Mouse (Mus musculus): ENCODE measurements around the gene Snd1.

Gene Snd1

DNA sequence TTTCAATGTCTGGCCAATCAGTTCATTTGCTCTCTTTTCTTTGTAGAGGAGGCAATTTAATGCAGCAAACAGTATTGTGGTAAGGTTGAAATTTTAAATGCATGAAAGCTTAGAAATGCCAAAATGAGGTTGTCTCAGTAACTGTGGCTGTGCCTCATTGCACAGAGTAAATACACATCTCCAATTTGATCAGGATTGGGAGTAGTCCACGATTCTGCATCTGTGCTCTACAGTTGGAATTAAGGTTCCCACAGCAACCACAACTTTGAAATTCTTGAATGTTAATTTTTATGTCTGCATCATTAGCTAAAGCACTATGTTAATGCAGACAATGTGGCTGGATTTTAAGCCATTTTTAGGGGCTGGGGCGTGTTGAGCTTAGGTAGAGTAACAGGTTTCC lies 72.0 kb downstream of the Snd1 start:
- no peak for DNase-seq (ENCODE audit: low spot score)

DNA sequence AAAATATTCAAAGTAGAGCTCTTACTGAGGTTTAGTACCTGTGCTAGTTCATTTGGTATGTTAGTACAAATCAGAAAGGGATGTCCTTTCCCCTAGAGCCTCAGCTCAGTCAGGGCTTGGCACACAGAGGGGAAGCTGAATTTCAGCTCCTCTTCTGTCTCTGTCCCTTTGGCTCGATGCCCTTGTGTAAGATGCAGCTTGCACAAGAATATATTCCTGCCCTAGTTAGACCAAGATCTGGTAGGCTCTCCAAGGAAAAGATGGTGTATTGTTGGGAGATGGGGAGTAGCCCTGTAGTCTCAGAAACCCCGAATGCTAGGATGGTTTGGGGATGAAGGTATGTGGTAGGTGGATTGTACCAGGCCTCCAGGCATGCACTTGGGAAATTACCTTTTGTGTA lies 74.4 kb downstream of the Snd1 start:
- no peak for DNase-seq (ENCODE audit: low spot score)

GRCm38 (mm10) chr6:28550255-28551004 lies 75.5 kb downstream of the Snd1 start:
- no peak for DNase-seq (ENCODE audit: low spot score)

DNA sequence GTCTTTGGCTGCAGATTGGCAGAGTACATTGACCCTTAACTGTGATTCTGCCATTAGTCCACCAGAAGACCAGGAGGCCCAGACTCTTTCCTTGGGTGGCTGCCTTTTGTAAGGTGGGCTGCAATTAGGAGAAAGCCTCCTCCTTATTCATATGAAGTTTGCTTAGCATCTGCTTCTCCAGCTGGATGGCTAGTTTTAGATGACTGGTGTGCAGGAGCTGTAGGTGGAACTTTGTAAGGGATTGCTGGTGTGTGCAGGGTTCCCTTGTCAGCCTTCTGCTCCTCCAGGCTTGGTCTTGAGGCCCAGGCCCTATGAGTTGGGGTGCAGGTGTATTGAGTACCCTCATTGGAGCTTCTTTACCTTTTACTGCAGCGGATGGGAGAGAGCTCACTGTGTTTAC lies 79.5 kb downstream of the Snd1 start:
- no peak for DNase-seq (ENCODE audit: low spot score)

GRCm38 (mm10) chr6:28555002-28555401 lies 80.1 kb downstream of the Snd1 start:
- no peak for DNase-seq (ENCODE audit: low spot score)

- no peak for DNase-seq (ENCODE audit: low spot score)
These were observed 80.5 kb downstream of the Snd1 start for GRCm38 (mm10) chr6:28555428-28555827.

DNA sequence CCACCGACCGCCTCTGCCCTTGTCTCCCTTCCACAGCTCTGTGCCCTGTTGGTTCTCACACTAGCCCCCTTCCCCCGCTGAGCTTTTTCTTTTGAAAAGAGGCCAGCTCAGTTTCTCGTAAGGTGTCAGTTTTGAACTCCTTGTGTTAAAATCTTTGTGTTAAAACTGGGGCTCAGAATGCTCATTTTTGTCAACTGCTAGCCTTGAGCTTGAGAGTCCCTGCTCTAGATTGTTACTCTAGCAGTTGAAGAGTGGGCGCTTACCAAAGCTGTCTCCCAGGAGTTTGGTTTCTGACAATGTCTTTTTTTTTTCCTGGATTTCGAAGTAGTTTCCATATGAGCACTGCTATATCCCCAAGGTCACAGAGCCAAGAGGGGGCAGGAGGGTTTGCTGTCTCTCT lies 82.8 kb downstream of the Snd1 start:
- no peak for DNase-seq (ENCODE audit: low spot score)

DNA sequence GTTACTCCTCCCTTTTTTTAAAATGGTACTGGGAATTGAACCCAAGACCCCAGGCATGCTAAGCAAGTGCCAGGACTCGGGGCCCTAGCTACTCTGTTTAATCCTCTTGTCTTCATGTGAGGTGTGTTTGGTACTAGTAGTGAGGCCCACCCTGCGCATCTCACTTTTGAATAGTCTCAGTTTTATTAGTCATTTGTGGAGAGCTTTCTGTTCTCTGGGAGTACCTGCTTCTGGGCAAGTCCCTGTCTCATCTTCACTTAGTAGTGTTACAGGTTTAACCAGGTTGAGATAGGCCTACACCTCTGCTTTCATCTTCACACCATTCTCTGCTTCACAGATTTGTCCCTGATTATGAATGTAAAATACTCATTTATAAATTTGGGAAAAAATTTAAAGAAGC lies 84.5 kb downstream of the Snd1 start:
- no peak for DNase-seq (ENCODE audit: low spot score)

DNA sequence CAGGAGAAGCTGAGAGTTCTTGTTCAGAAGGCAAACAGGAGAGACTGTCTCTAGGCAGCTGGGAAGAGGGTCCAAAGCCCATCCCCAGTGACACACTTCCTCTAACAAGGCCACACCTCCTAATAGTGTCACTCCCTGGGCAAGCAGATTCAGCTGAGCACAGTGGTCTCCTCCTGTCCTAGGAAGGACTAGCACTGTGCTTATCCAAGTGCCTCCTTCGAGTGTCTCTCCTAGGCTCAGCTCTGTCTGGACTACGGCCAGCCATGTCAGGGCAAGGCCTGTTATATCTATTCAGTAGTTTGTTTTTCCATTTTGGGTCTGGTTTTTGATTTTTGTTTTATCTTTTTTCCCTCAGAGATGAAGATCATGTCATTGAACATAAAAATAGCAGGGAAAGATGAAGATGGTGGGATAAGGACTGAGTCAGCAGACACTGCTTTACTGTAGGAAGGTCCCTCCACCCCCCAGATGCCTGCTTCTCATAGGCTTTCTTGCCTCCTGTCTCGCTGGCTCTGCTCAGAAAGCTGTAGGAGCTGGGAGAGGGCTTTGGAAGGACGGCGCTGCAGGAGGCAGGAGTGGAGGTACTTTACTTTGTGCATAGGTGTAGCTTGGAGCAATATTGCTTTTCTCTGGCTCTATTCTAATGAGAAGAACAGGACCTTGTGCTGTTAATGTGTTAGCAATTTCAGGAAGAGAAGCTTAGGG lies 86.5 kb downstream of the Snd1 start:
- no peak for DNase-seq (ENCODE audit: low spot score)

DNA sequence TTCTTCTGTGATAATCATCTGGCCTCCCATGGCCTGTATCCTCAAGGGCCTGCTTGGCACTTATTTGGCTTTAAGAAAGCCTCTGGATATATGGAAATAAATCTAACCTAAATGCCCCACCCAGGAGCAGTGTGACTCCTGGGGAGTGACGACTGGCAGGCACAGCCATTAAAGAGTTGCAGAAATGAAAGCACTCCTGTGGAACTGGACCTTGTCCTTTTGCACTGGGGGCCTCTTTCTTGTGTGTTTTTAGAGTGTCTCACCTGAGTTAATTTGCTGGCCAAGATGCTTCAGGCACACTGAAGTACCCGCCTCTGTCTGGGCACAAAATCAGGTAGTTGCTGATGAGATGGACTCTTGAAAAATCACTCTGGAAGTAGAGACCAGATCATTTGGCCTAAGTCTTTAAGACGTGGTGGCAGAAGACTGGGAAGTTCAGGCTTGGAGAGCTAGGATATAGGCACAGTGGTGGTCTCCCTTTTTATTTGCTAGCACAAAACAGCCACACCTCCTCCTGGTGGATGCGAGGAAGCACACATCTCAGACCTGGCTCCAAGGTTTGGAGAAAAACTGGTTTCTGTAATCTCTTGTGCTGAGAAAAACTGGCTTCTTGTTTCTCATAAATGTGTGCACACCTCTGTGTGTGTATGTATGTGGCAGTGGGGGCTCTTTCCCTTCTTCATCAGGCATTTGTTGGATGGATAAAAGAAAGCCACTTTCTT lies 87.5 kb downstream of the Snd1 start:
- DNase-seq (ENCODE audit: low spot score): no peak

DNA sequence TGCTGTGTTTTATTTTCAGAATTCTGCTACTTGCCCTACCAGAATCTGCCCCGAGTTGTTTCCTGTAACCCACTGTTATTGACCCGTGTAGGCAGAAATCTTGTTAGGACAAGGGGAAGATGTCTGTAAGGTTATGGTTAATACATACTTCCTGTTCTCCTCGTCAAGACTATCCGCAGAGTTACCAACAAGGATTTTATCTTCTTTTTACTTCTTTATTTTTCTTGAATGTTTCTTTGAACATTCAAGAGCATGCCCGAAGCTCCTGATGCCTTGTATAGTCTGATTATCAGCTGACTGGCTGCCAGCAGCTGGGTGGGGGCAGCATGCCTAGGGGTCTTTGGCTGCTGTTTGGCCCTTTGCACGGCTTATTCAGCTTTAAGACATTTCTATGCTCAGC lies 93.0 kb downstream of the Snd1 start:
- no peak for DNase-seq (ENCODE audit: low spot score)

- DNase-seq (ENCODE audit: low spot score): no peak
These were observed 97.0 kb downstream of the Snd1 start for GRCm38 (mm10) chr6:28571946-28572345.

- DNase-seq (ENCODE audit: low spot score): no peak
These were observed 98.2 kb downstream of the Snd1 start for GRCm38 (mm10) chr6:28572991-28573759.

DNA sequence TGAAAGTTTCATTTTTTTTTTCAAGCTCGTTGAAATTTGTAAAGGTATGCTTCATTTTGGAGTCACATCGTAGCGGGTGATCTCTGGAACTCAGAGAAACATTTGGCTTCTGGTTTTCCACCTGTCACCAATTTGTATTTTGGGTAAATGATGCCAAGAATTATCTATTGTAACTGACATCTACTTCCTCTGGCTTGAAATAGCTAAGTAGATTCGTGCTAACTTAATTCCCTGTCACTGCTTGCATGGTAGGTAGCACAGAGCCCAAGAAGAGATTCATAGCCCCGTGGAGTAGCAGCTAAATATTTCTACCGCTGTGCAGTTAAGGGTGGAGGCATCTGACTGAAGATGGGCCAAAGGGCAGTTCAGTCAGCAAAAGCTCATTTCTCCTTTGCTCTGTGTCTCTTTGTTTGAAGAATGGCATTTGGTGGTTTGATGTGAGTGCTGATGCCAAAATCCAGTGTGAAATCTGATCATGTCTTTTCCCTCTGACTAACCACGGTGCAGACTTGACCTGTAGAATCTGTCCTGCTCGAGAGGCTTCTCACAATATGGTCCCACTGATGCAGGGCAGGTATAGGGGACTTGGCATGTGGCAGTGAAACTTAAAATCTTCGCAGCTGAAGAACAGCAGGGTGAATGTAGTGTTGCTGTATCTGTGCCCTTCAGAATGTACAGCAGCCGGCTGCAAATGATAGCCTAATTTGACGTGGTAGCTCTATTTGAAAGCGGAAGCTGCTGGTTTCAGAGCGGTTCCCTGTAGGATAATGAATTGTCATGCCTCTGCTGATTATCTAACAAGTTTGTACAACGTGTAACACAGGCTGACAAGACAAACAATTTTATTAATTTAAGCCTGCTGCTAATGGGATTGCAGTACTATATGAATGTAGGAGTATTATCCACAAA lies 101.7 kb downstream of the Snd1 start:
- no peak for DNase-seq (ENCODE audit: low spot score)

DNA sequence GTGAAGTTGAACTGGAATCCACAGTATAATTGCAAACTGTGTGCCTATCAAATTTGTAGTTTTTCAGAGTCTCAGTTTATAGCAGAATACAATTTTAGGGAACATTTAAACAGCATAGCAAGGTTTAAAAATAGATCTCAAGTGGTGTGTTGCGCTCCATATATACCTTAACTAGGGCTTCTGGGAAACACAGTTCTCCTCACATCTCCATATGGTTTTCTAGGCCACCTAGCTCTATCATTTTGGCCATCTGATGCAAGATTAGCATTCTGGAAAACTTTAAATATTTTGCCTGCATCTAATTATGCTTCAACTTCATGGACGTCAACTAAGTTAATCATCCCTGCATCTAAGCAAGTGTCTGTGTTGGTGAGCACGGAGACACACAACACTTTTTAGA lies 107.9 kb downstream of the Snd1 start:
- DNase-seq (ENCODE audit: low spot score): no peak

DNA sequence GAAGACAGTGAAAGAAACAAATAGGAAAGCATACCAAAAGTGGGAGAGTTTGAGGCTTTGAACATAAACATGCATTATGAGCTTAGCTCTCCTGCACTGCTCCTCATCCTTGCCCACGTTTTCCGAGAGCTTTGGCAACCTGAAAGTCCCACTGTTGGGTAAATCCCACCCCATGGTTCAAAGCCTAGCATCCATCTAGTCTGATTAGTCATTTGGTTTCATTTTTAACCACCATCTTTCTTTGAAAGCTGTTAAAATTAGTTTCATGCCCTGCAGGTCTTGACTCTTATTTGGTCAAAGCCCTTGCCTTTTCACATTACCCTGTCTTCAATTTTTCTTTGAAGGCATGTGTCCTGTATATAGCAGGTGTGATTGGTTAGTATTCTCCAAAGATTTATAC lies 108.5 kb downstream of the Snd1 start:
- no peak for DNase-seq (ENCODE audit: low spot score)

- DNase-seq (ENCODE audit: low spot score): no peak
These were observed 111.9 kb downstream of the Snd1 start for GRCm38 (mm10) chr6:28586806-28587205.

DNA sequence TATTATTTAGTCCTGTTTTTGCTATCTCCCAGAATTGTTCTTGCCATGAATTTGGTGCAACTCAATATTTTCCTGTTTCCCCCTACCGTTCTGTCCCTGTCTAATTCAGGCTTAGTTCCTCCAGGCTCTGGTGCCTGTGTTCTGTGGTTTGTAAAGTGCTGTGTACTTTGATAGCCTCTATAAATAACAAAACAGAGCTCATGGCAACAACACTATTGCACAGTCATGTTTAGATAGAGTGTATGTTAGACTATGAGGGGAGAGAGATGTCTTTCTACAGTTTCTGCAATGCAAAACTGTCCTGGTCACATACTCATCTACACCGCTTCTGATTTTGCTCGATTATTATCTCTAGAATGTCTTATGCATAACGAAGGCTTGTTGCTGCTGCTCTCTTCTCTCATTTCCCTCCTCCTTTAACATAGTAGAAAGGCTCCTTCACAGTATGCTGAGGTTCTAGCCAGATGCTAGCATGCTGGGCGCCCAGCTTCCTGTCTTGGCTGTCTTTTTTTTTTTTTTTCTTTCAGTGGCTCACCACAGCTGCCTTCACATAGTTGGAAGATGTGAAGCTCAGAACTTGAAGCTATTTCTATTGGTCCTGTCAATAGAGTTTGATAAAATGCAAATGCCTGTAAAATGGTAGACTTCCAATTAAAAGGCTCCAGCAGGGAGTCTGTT lies 113.7 kb downstream of the Snd1 start:
- no peak for DNase-seq (ENCODE audit: low spot score)

GRCm38 (mm10) chr6:28592323-28592893 lies 117.5 kb downstream of the Snd1 start:
- DNase-seq (ENCODE audit: low spot score): no peak

DNA sequence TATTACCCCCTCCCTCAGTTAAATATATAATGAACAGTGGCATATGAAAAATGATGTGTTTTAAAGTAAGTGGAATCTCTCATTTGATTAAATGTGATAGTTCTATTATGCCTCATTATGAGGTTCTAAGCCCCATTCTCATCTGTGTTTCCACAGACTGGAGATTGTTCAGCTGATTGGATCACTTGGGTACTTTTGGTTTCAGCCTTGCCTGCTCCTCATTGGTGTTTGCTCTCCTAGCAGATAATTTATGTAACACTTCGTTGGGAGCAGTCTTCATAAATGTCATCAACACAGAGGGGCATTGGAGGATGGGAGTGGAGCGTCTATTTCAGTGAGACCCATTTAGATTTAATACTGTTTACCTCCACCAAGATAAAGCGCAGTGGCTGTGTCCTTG lies 118.8 kb downstream of the Snd1 start:
- no peak for DNase-seq (ENCODE audit: low spot score)
